Mouse (Mus musculus) v-Abl transformed pro-B cells (cell line): Measurements from ENCODE around the gene Eef1akmt4.
"Not testable (repeated sequence)": the region's sequence is repeated elsewhere in the genome, so short reads cannot be mapped to it uniquely, and the experiment has no call there.

Source experiments
- in situ Hi-C, 2 experiments: fragments of 400-800 bp; cut with MboI; formaldehyde crosslinking; loops; one replicate each; pipeline ENCODE4 v1.15.1; 2025; ENCODE audit not compliant: unreplicated experiment in 2 of 2

The Eef1akmt4 gene

GRCm38 (mm10) chr16:20621991-20622685, 10.7 kb downstream of the Eef1akmt4 start:
- in situ Hi-C loops, result no loop called here

- in situ Hi-C loops, result no loop called here
Observed at GRCm38 (mm10) chr16:20623211-20623610, 11.8 kb downstream of the Eef1akmt4 start.

GRCm38 (mm10) chr16:20628871-20629391, 17.5 kb downstream of the Eef1akmt4 start:
- in situ Hi-C loops, result loop anchor here in 1 of 2 experiments (25.0 kb wide), 1 partner anchor 417 kb away; no protein-coding TSS in a partner anchor

- in situ Hi-C loops, result loop anchor here in 1 of 2 experiments (25.0 kb wide), 1 partner anchor 418 kb away; no protein-coding TSS in a partner anchor
Observed at GRCm38 (mm10) chr16:20629731-20630634, 18.6 kb downstream of the Eef1akmt4 start, which contains the start of gene Ece2. Ece2 (plus strand) TSS chr16:20629828.

GRCm38 (mm10) chr16:20637410-20637809, 26.0 kb downstream of the Eef1akmt4 start:
- in situ Hi-C loops, result loop anchor here in 1 of 2 experiments (25.0 kb wide), 1 partner anchor 425 kb away; no protein-coding TSS in a partner anchor

- in situ Hi-C loops, result loop anchor here in 1 of 2 experiments (25.0 kb wide), 1 partner anchor 426 kb away; no protein-coding TSS in a partner anchor
Observed at GRCm38 (mm10) chr16:20638367-20638766, 27.0 kb downstream of the Eef1akmt4 start.

- in situ Hi-C loops, result loop anchor here (10.0 to 25.0 kb wide), 3 partner anchors 217 to 430 kb away; partner anchors contain the start of gene Abcc5 (in 1 of the 2)
Observed at GRCm38 (mm10) chr16:20642161-20642560, 30.8 kb downstream of the Eef1akmt4 start.

- in situ Hi-C loops, result loop anchor here (10.0 to 25.0 kb wide), 3 partner anchors 219 to 432 kb away; partner anchors contain the start of gene Abcc5 (in 1 of the 2)
Observed at GRCm38 (mm10) chr16:20643911-20644310, 32.5 kb downstream of the Eef1akmt4 start.

- in situ Hi-C loops, result no loop called here
Observed at GRCm38 (mm10) chr16:20651076-20651946, 39.9 kb downstream of the Eef1akmt4 start, which contains the start of gene Psmd2. Psmd2 (plus strand) TSS chr16:20651652.

- in situ Hi-C loops, result no loop called here
Observed at GRCm38 (mm10) chr16:20651947-20652310, 40.5 kb downstream of the Eef1akmt4 start.

GRCm38 (mm10) chr16:20653315-20653714, 41.9 kb downstream of the Eef1akmt4 start:
- in situ Hi-C loops, result no loop called here

- in situ Hi-C loops, result no loop called here
Observed at GRCm38 (mm10) chr16:20657661-20658060, 46.3 kb downstream of the Eef1akmt4 start.

- in situ Hi-C loops, result not testable (repeated sequence)
Observed at GRCm38 (mm10) chr16:20668013-20668412, 56.6 kb downstream of the Eef1akmt4 start, which contains the start of gene Eif4g1. Eif4g1 (plus strand) TSS chr16:20668313.
